Mouse (Mus musculus) ES-E14 (cell line): ENCODE results near the gene Ccl6. TPM values are rescaled to one million over a fixed set of nuclear protein-coding genes. Genes with fewer than 3 reads are reported as not detected.
A peak's percentile ranks its signal among the peaks of the same experiment; 100 is the strongest.

ENCODE experiments used
- DNase-seq: peaks from one replicate; pipeline ENCODE4 v3.0.0-alpha.2; 2013; ENCODE audit warnings: low read depth, low spot score
- H3K27ac ChIP-seq: 2 replicates; pipeline ENCODE4 v1.5.1; 2012; ENCODE audit warnings: low read depth, mild to moderate bottlenecking, low read length, moderate library complexity, mixed read lengths; ENCODE audit not compliant: poor library complexity, insufficient read depth, severe bottlenecking
- H3K36me3 ChIP-seq: 2 replicates; pipeline ENCODE4 v1.6.1; 2012; ENCODE audit warnings: mild to moderate bottlenecking, low read length, moderate library complexity, mixed read lengths; ENCODE audit not compliant: control insufficient read depth, poor library complexity, insufficient read depth, severe bottlenecking
- H3K4me1 ChIP-seq, 2 experiments: fragments of 150-350 bp in 1 of 2; sonication (generic) in 1 of 2; 2 replicates each; pipeline ENCODE4 v1.6.1; 2012; ENCODE audit warnings: low read length in 2 of 2, mild to moderate bottlenecking in 1 of 2, mixed read lengths in 1 of 2; ENCODE audit not compliant: control insufficient read depth in 2 of 2, insufficient read depth in 2 of 2, poor library complexity in 1 of 2
- H3K4me3 ChIP-seq, 2 experiments: fragments of 150-350 bp in 1 of 2; sonication (generic) in 1 of 2; 2 replicates each; pipeline ENCODE4 v1.5.1; 2012; ENCODE audit warnings: low read length in 2 of 2, low read depth in 1 of 2, mild to moderate bottlenecking in 1 of 2, mixed read lengths in 1 of 2; ENCODE audit not compliant: insufficient read depth in 1 of 2, poor library complexity in 1 of 2, severe bottlenecking in 1 of 2
- H3K9ac ChIP-seq: 2 replicates; pipeline ENCODE4 v1.6.1; 2012; ENCODE audit warnings: low read depth, mild to moderate bottlenecking, low read length, mixed read lengths; ENCODE audit not compliant: poor library complexity, insufficient read depth, severe bottlenecking
- H3K9me3 ChIP-seq: fragments of 150-350 bp; sonication (generic); 2 replicates; pipeline ENCODE4 v1.6.1; 2012; ENCODE audit warnings: low read depth, mild to moderate bottlenecking, low read length; ENCODE audit not compliant: control insufficient read depth, insufficient read depth
- CHD2 ChIP-seq: IDR thresholded peaks from 2 replicates; pipeline ENCODE4 v1.6.1; 2014; ENCODE audit warnings: mild to moderate bottlenecking, low read depth, low read length, inconsistent platforms
- HCFC1 ChIP-seq: IDR thresholded peaks from 2 replicates; pipeline ENCODE4 v1.6.1; 2012; ENCODE audit warnings: low read length, inconsistent platforms, borderline replicate concordance; ENCODE audit not compliant: insufficient read depth
- MAFK ChIP-seq: IDR thresholded peaks from 2 replicates; pipeline ENCODE4 v1.6.1; 2014; ENCODE audit warnings: mild to moderate bottlenecking, low read depth, low read length, inconsistent platforms; ENCODE audit not compliant: insufficient read depth
- ZC3H11A ChIP-seq: IDR thresholded peaks from 2 replicates; pipeline ENCODE4 v1.6.1; 2012; ENCODE audit warnings: low read depth, mild to moderate bottlenecking, inconsistent platforms, low read length, borderline replicate concordance
- ZNF384 ChIP-seq: IDR thresholded peaks from 2 replicates; pipeline ENCODE4 v1.6.1; 2012; ENCODE audit warnings: low read depth, low read length, inconsistent platforms
- in situ Hi-C, 2 experiments: fragments of 600-800 bp; cut with MboI; formaldehyde crosslinking; loops; one replicate each; pipeline ENCODE4 v1.15.1; 2025; ENCODE audit warnings: low sequenced_read_pairs in 2 of 2, inconsistent platforms in 1 of 2; ENCODE audit not compliant: unreplicated experiment in 2 of 2
- total RNA-seq: library from RNA; depleted of rRNA; stranded (reverse); fragments of 300-350 nt; gene quantifications from 2 replicates; pipeline ENCODE4 v1.2.3, GENCODE M21; 2012

Ccl6 gene
- total RNA-seq, 1 experiment: 0.36 TPM

GRCm38 (mm10) chr11:83570189-83570588 lies 22.7 kb downstream of the Ccl6 start:
- Histone ChIP-seq H3K36me3 (no peaks in the 10 kb centered on the region), H3K9ac (no peak overlapping the region), H3K4me3 (no peak overlapping the region), H3K27ac (no peak overlapping the region), H3K9me3 (no peaks in the 10 kb centered on the region), H3K4me1 (no peaks in the 10 kb centered on the region)
- TF ChIP-seq HCFC1 (no peak), CHD2 (no peak), ZC3H11A (no peak), MAFK (no peak), ZNF384 (no peak)
- in situ Hi-C loops: loop anchor here in 1 of 2 experiments (25.0 kb wide), 1 partner anchor 167 kb away; the partner anchor contains the start of gene Wfdc21
- DNase-seq: no peak

DNA sequence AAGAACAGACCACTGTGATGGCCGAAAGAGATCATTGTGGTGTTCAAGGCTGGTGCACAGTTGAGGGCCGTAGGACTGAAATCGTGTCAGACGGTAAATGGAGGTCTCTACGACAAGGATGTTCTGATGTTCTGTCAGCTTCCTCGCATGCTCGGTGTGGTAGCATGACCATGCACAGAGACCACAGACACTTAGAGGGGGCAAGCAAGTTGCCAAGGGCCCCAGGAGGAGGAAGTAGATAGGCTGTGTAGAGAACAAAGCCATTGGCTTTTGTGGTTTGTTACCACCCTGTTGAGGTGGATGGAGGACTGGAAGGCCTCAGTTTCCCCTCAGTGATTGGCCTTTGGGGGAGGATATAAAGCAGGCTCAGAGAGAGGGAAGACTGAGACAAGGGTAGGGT lies 23.6 kb downstream of the Ccl6 start:
- TF ChIP-seq ZC3H11A (no peak), MAFK (no peak), ZNF384 (no peak), HCFC1 (no peak), CHD2 (no peak)
- Histone ChIP-seq H3K36me3 (no peaks in the 10 kb centered on the region), H3K4me1 (no peaks in the 10 kb centered on the region), H3K4me3 (no peak overlapping the region), H3K9me3 (no peaks in the 10 kb centered on the region), H3K9ac (no peak overlapping the region), H3K27ac (no peak overlapping the region)
- DNase-seq: no peak
- in situ Hi-C loops: loop anchor here in 1 of 2 experiments (25.0 kb wide), 1 partner anchor 168 kb away; the partner anchor contains the start of gene Wfdc21

GRCm38 (mm10) chr11:83568786-83569185 lies 24.1 kb downstream of the Ccl6 start:
- Histone ChIP-seq H3K4me1 (no peaks in the 10 kb centered on the region), H3K36me3 (no peaks in the 10 kb centered on the region), H3K27ac (no peak overlapping the region), H3K9ac (no peak overlapping the region), H3K9me3 (no peaks in the 10 kb centered on the region), H3K4me3 (no peak overlapping the region)
- DNase-seq: no peak
- in situ Hi-C loops: loop anchor here in 1 of 2 experiments (25.0 kb wide), 1 partner anchor 169 kb away; the partner anchor contains the start of gene Wfdc21
- no peak for TF ChIP-seq HCFC1
- no peak for TF ChIP-seq CHD2
- no peak for TF ChIP-seq ZNF384
- TF ChIP-seq ZC3H11A: no peak
- no peak for TF ChIP-seq MAFK

DNA sequence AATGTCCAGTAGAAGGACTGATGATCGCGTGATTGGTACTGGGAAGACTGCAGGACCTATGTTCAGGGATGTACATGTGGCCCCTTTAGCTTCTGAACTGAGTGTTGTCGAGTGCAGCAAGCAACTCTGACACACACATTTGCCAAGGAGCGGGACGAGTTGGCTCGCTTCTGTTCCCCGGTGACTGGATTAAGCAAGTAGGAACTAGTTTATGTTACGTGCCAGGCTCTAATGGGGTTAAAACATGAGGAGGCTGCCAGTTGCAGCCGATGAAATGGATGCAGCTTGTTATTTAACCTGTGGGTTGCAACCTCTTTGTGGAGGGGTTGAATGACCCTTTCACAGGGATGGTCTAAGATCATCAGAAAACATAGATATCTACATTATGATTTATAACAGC lies 24.8 kb downstream of the Ccl6 start:
- DNase-seq: no peak
- Histone ChIP-seq H3K27ac (no peak overlapping the region), H3K9me3 (no peaks in the 10 kb centered on the region), H3K4me1 (no peaks in the 10 kb centered on the region), H3K36me3 (no peaks in the 10 kb centered on the region), H3K4me3 (no peak overlapping the region), H3K9ac (no peak overlapping the region)
- TF ChIP-seq ZNF384 (no peak), CHD2 (no peak), MAFK (no peak), HCFC1 (no peak), ZC3H11A (no peak)
- in situ Hi-C loops: loop anchor here in 1 of 2 experiments (25.0 kb wide), 1 partner anchor 169 kb away; the partner anchor contains the start of gene Wfdc21

GRCm38 (mm10) chr11:83567311-83567710 lies 25.6 kb downstream of the Ccl6 start:
- peak; percentile 19 for DNase-seq
- H3K27ac ChIP-seq: no peak overlapping the region
- H3K9me3 ChIP-seq: no peaks in the 10 kb centered on the region
- TF ChIP-seq ZC3H11A (no peak), MAFK (no peak), ZNF384 (no peak), CHD2 (no peak), HCFC1 (no peak)
- H3K36me3 ChIP-seq: no peaks in the 10 kb centered on the region
- peak overlapping the region in 1 of 2 experiments; percentile 6; a peak in 1 of 4 replicates for H3K4me3 ChIP-seq
- in situ Hi-C loops: loop anchor here in 1 of 2 experiments (25.0 kb wide), 1 partner anchor 170 kb away; the partner anchor contains the start of gene Wfdc21
- no peaks in the 10 kb centered on the region for H3K4me1 ChIP-seq
- no peak overlapping the region for H3K9ac ChIP-seq
